Mouse (Mus musculus): Measurements from ENCODE around the gene Spag9. TPM values are rescaled to one million over a fixed set of nuclear protein-coding genes. Genes with fewer than 3 reads are reported as not detected.
A peak's percentile ranks its signal among the peaks of the same experiment; 100 is the strongest.

Gene Spag9
- polyA plus RNA-seq, 1 experiment from 2014 or later = 87.4 TPM

DNA sequence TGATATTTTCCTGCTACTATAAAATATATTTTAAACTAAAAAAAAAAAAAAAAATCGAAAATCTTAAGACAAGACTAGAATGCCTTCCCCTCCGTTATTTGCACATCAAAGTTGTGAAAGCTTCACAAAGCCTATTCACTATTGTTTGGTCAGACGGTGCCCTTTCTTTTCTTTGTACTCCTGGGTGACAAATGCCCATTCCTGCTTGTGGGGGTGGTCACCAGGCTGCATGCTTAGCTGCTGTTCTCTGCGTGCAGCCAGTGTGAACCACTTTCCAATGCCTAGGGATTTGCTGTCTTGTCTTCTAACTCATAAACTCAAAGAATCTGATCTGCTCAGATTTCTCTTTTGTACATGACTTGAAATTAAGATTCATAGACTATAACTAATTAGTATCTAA, 49.1 kb downstream of the Spag9 start:
- Histone ChIP-seq H3K27me3 (replicated peaks; ENCODE audit: insufficient read depth, low read length) (no peaks in the 10 kb centered on the region), H3K9ac (replicated peaks; ENCODE audit: low read depth) (no peak overlapping the region), H3K27ac (ENCODE audit: low read length) (no peak overlapping the region), H3K4me2 (replicated peaks; ENCODE audit: low read depth, low read length) (no peak overlapping the region), H3K36me3 (ENCODE audit: insufficient read depth, low read length) (peaks cover 8% of the 10 kb centered on the region; the same call in 1 of the 2 replicates), H3K4me3 (ENCODE audit: low read depth, low read length) (no peak overlapping the region), H3K4me1 (ENCODE audit: insufficient read depth, low read depth, low read length) (no peaks in the 10 kb centered on the region), H3K9me3 (ENCODE audit: low read length) (no peaks in the 10 kb centered on the region)
- no peak for ATAC-seq
- DNase-seq (ENCODE audit: low spot score) = no peak
- WGBS = 21% methylated on average over 4 of the region's 4 CpGs
- TF ChIP-seq EP300 (IDR thresholded peaks at IDR 0.05) (no peak), CTCF (IDR thresholded peaks at IDR 0.05) (no peak)

- DNase-seq (ENCODE audit: low spot score) = no peak
- no peak for ATAC-seq
- H3K27me3 ChIP-seq (replicated peaks; ENCODE audit: insufficient read depth, low read length) = no peaks in the 10 kb centered on the region
- TF ChIP-seq CTCF (IDR thresholded peaks at IDR 0.05) (no peak), EP300 (IDR thresholded peaks at IDR 0.05) (no peak)
- WGBS = 53% methylated on average over 2 of the region's 2 CpGs
- no peak overlapping the region for H3K4me3 ChIP-seq (ENCODE audit: low read depth, low read length)
- H3K9me3 ChIP-seq (ENCODE audit: low read length) = no peaks in the 10 kb centered on the region
- no peaks in the 10 kb centered on the region for H3K4me1 ChIP-seq (ENCODE audit: insufficient read depth, low read depth, low read length)
- H3K9ac ChIP-seq (replicated peaks; ENCODE audit: low read depth) = no peak overlapping the region
- peaks cover 8% of the 10 kb centered on the region; the same call in 1 of the 2 replicates for H3K36me3 ChIP-seq (ENCODE audit: insufficient read depth, low read length)
- no peak overlapping the region for H3K27ac ChIP-seq (ENCODE audit: low read length)
- H3K4me2 ChIP-seq (replicated peaks; ENCODE audit: low read depth, low read length) = no peak overlapping the region
Observed at GRCm38 (mm10) chr11:94047288-94047687, 51.4 kb downstream of the Spag9 start.

GRCm38 (mm10) chr11:94054176-94054575, 58.3 kb downstream of the Spag9 start:
- H3K36me3 ChIP-seq (ENCODE audit: insufficient read depth, low read length) = 0 out of 2 replicates have a peak, but pooled peaks cover 7% of the 10 kb centered on the region
- no peaks in the 10 kb centered on the region for H3K27me3 ChIP-seq (replicated peaks; ENCODE audit: insufficient read depth, low read length)
- DNase-seq (ENCODE audit: low spot score) (no peak), ATAC-seq (no peak)
- no peak overlapping the region for H3K9ac ChIP-seq (replicated peaks; ENCODE audit: low read depth)
- no peaks in the 10 kb centered on the region for H3K4me1 ChIP-seq (ENCODE audit: insufficient read depth, low read depth, low read length)
- H3K4me2 ChIP-seq (replicated peaks; ENCODE audit: low read depth, low read length) = no peak overlapping the region
- H3K27ac ChIP-seq (ENCODE audit: low read length) = no peak overlapping the region
- no peak for TF ChIP-seq EP300 (IDR thresholded peaks at IDR 0.05)
- TF ChIP-seq CTCF (IDR thresholded peaks at IDR 0.05) = no peak
- H3K9me3 ChIP-seq (ENCODE audit: low read length) = no peaks in the 10 kb centered on the region
- 82% methylated on average over 3 of the region's 3 CpGs for WGBS
- no peak overlapping the region for H3K4me3 ChIP-seq (ENCODE audit: low read depth, low read length)

DNA sequence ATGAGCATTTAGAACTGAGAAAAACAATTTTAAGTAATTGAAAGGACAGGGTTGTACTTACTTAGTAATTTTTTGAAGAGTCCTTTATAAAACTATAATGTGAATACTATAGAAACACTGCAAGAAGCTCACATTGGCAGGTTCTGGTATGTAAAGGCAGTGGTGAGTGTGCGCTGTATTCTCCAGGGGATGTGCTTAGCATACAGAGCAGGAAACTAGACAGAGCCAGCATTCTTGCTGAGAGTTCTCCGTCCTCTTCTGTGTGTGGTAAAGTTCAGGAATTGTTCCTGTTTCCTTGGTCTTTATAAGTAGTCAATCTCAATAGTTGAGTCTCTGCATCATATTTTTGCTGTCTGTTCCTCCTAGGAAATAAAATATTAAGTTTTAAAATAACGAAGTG, 59.0 kb downstream of the Spag9 start:
- Histone ChIP-seq H3K27ac (ENCODE audit: low read length) (no peak overlapping the region), H3K4me1 (ENCODE audit: insufficient read depth, low read depth, low read length) (no peaks in the 10 kb centered on the region), H3K4me2 (replicated peaks; ENCODE audit: low read depth, low read length) (no peak overlapping the region), H3K9ac (replicated peaks; ENCODE audit: low read depth) (no peak overlapping the region), H3K9me3 (ENCODE audit: low read length) (no peaks in the 10 kb centered on the region), H3K27me3 (replicated peaks; ENCODE audit: insufficient read depth, low read length) (no peaks in the 10 kb centered on the region), H3K36me3 (ENCODE audit: insufficient read depth, low read length) (0 out of 2 replicates have a peak, but pooled peaks cover 7% of the 10 kb centered on the region), H3K4me3 (ENCODE audit: low read depth, low read length) (no peak overlapping the region)
- DNase-seq (ENCODE audit: low spot score) (no peak), ATAC-seq (no peak)
- TF ChIP-seq EP300 (IDR thresholded peaks at IDR 0.05) (no peak), CTCF (IDR thresholded peaks at IDR 0.05) (no peak)
- 88% methylated on average over 3 of the region's 3 CpGs for WGBS

GRCm38 (mm10) chr11:94063941-94064340, 68.0 kb downstream of the Spag9 start:
- no peak for TF ChIP-seq CTCF (IDR thresholded peaks at IDR 0.05)
- TF ChIP-seq EP300 (IDR thresholded peaks at IDR 0.05) = no peak
- 96% methylated on average over 5 of the region's 5 CpGs for WGBS
- ATAC-seq (no peak), DNase-seq (ENCODE audit: low spot score) (no peak)
- no peak overlapping the region for H3K27ac ChIP-seq (ENCODE audit: low read length)
- no peaks in the 10 kb centered on the region for H3K27me3 ChIP-seq (replicated peaks; ENCODE audit: insufficient read depth, low read length)
- H3K9me3 ChIP-seq (ENCODE audit: low read length) = no peaks in the 10 kb centered on the region
- H3K36me3 ChIP-seq (ENCODE audit: insufficient read depth, low read length) = peaks cover 12% of the 10 kb centered on the region
- H3K4me2 ChIP-seq (replicated peaks; ENCODE audit: low read depth, low read length) = no peak overlapping the region
- no peak overlapping the region for H3K4me3 ChIP-seq (ENCODE audit: low read depth, low read length)
- H3K4me1 ChIP-seq (ENCODE audit: insufficient read depth, low read depth, low read length) = no peaks in the 10 kb centered on the region
- H3K9ac ChIP-seq (replicated peaks; ENCODE audit: low read depth) = no peak overlapping the region

DNA sequence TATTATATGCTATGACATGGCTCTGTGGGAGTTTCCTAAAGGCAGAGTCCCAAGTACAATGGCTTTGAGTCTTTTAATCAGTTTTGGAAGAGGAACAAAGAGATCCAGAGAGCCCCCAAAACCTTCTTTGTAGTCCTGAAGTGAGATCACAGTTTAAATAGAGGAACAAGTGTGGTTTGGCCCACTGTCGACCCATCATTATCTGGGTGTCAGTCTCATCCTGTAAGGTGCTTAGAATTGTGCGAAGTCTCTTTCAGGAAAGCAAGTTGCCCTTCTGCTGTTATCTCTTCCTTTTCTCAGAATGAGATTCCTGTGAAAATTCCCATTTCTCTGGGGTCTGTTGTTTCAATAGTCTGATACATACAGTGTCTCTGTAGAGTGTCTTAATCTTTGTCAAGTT, 74.6 kb downstream of the Spag9 start:
- Histone ChIP-seq H3K4me2 (replicated peaks; ENCODE audit: low read depth, low read length) (no peak overlapping the region), H3K27ac (ENCODE audit: low read length) (no peak overlapping the region), H3K4me1 (ENCODE audit: insufficient read depth, low read depth, low read length) (no peaks in the 10 kb centered on the region), H3K4me3 (ENCODE audit: low read depth, low read length) (no peak overlapping the region), H3K27me3 (replicated peaks; ENCODE audit: insufficient read depth, low read length) (no peaks in the 10 kb centered on the region), H3K9me3 (ENCODE audit: low read length) (no peaks in the 10 kb centered on the region), H3K9ac (replicated peaks; ENCODE audit: low read depth) (no peak overlapping the region), H3K36me3 (ENCODE audit: insufficient read depth, low read length) (peaks cover 22% of the 10 kb centered on the region; the same call in 1 of the 2 replicates)
- TF ChIP-seq CTCF (IDR thresholded peaks at IDR 0.05) = no peak
- no peak for DNase-seq (ENCODE audit: low spot score)
- WGBS = 90% methylated on average over 2 of the region's 2 CpGs
- ATAC-seq = no peak

DNA sequence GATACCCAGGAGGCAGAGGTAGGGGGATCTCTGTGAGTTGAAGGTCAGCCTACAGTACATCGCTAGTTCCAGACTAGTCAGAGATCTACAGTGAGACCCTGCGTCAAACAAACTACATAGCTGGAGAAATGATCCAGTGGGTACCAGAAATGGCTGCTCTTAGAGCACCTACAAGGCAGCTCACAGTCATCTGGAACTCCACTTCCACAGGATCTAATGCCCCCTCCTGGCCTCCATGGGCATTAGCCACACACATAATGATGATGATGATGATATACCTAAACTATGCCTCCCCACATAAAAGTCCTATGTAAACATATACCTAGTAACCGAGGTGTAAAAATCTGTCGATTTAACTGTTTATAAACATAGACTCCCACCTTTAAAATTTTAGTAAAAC, 77.4 kb downstream of the Spag9 start:
- Histone ChIP-seq H3K9ac (replicated peaks; ENCODE audit: low read depth) (no peak overlapping the region), H3K4me3 (ENCODE audit: low read depth, low read length) (no peak overlapping the region), H3K36me3 (ENCODE audit: insufficient read depth, low read length) (peaks cover 22% of the 10 kb centered on the region; the same call in 1 of the 2 replicates), H3K9me3 (ENCODE audit: low read length) (no peaks in the 10 kb centered on the region), H3K27me3 (replicated peaks; ENCODE audit: insufficient read depth, low read length) (no peaks in the 10 kb centered on the region), H3K4me2 (replicated peaks; ENCODE audit: low read depth, low read length) (no peak overlapping the region), H3K27ac (ENCODE audit: low read length) (no peak overlapping the region), H3K4me1 (ENCODE audit: insufficient read depth, low read depth, low read length) (no peaks in the 10 kb centered on the region)
- TF ChIP-seq EP300 (IDR thresholded peaks at IDR 0.05) = no peak
- peak; percentile 68 for TF ChIP-seq CTCF (IDR thresholded peaks at IDR 0.05)
- DNase-seq (ENCODE audit: low spot score) (peak; percentile 42), ATAC-seq (no peak; the same call in 1 of the 2 replicates)
- WGBS = 80% methylated on average over 4 of the region's 4 CpGs
